Mouse (Mus musculus) ovary, adult 18-20 months (tissue): ENCODE results near the gene Gm12355.

Experiments
- DNase-seq: peaks from one replicate; pipeline ENCODE4 v3.0.0; 2022; ENCODE audit warnings: low spot score, mixed read lengths

The Gm12355 gene

GRCm38 (mm10) chr11:98581286-98582029 lies 44.0 kb downstream of the Gm12355 start:
- no peak for DNase-seq

DNA sequence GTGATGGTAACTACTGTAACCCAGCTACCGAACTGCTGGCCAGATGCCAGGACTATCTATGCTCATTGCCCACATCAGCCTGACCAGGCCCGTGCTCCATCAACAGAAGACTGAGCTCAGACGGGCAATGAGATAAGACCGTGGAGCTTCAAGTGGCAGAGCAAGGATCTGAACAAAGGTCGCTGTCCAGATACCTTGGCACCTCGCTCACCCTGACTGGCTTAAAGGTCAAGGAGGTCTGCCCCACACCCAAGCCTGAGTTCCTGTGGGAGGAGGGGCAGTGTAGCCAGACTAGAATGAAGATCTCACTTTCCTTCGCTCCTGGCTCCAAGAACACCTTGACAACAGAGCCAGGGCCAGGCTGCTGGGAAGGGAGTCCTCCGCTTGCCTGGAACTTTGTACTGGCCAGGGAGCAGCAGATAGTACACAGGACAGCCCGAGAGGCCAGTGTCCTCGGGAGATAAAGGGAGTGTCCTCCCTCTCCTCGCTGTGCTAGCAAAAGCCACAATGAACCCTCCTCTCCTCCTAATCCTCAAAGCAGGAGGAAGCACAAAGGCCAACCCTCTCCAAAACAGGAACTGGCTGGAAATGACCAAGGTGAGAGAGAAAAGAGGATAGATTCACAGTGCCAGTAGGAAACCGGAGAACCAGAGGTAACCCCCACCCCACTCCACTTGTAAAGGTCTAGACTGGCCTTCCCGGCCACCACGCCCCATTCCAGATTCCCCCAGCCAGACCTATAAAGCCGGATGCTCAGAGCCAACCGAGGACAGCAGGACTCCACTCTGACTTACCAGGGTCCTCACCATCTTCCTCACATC lies 45.0 kb downstream of the Gm12355 start:
- peak; percentile 26 for DNase-seq

DNA sequence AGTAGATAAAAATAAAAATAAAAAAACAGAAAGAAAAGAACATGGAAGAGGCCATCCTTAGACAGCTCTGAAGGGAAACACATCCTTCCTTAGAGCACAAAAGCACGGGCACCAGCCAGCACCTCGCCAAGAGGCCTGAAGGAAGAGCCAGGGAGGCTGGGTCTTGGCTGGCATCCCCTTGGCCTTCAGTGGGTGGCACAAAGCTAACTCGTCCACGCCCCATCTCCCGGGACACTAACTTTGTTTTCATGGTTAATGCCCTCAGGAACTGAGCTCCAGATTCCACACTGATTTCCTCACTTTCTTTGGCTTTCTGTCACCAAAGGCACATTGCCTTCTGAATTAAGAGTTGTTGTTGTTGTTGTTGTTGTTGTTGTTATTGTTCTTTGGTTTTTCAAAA lies 47.7 kb downstream of the Gm12355 start:
- DNase-seq = peak; percentile 33
